Mouse (Mus musculus): ENCODE data around the gene Ap1s1.

GRCm38 (mm10) chr5:137007276-137007675 lies 38.7 kb downstream of the Ap1s1 start:
- no peak for TF ChIP-seq EP300 (IDR thresholded peaks at IDR 0.05; ENCODE audit: low read depth)
- no peak for TF ChIP-seq CTCF (IDR thresholded peaks at IDR 0.05; ENCODE audit: low read depth)
